Comparison of ENCODE assay signal across 10 mouse cellular contexts in the genomic region with DNA sequence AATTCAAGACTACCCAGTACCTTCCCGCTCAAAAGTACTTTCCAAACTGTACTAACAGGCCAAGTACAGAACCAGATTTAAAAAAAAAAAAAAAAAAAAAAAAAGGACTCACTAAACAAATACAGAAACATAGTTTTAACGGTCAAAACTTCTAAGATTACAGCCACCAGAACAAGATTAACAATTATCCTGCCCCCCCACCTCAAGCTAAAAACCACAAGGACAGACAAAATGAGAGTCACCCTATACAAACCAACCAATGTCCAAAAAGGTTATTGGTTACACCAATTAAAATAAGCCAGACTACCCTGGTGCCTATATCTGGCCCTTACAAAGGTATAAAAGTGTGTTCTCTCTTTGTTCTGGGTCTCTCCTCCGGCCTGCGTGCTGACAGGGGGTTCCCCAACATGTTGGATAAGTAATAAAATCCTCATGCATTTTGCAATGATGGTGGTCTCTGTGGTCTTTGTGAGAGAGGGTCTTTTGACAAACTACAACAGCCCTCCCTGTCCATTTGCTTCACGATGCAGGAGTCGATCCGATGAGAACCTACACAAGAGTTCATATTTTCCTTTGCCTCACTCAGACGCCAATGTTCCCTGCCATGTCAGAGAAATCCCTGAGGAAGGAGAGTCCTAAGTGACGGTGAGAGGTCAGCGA. TPM values are rescaled to one million over a fixed set of nuclear protein-coding genes. Genes with fewer than 3 reads are reported as not detected.
A peak's percentile ranks its signal among the peaks of the same experiment; 100 is the strongest.
DNase-seq lines count a peak whose midpoint lies in the region; ATAC-seq and TF ChIP-seq lines count a peak whose summit lies in the region.
"Had no signal": no experiment of that assay in that cellular context is flagged by ENCODE, and none has a peak within 500 bp of the region (broad histone marks: within the 10 kb centered on the region; RNA-seq: fewer than 3 reads in every experiment).

No protein-coding gene starts in this region.

- H3K9me3 ChIP-seq in lung, embryonic 14.5 days (ENCODE audit: low read depth, low read length), result no peaks in the 10 kb centered on the region
- H3K9me3 ChIP-seq in embryonic facial prominence, embryonic 13.5 days, result no peaks in the 10 kb centered on the region
- no peaks in the 10 kb centered on the region for H3K9me3 ChIP-seq in hindbrain, postnatal 0 days (ENCODE audit: low read length)
- no peaks in the 10 kb centered on the region for H3K9me3 ChIP-seq in neural tube, embryonic 12.5 days

- ATAC-seq in lung, embryonic 14.5 days (ENCODE audit: insufficient read depth), result no peak
- no peak for ATAC-seq in embryonic facial prominence, embryonic 13.5 days (ENCODE audit: insufficient number of reproducible peaks, insufficient read depth, low FRiP score, low TSS enrichment, low read depth)
- ATAC-seq in hindbrain, postnatal 0 days, result no peak
- no peak for ATAC-seq in neural tube, embryonic 12.5 days (ENCODE audit: low FRiP score, low read depth)

- H3K27me3 ChIP-seq in lung, embryonic 14.5 days (ENCODE audit: insufficient read depth, low read length), result no peaks in the 10 kb centered on the region
- H3K27me3 ChIP-seq in embryonic facial prominence, embryonic 13.5 days, result no peaks in the 10 kb centered on the region
- no peaks in the 10 kb centered on the region for H3K27me3 ChIP-seq in hindbrain, postnatal 0 days (ENCODE audit: insufficient read depth, low read length)
- H3K27me3 ChIP-seq in neural tube, embryonic 12.5 days (replicated peaks), result no peaks in the 10 kb centered on the region

- no peak overlapping the region for H3K4me3 ChIP-seq in lung, embryonic 14.5 days (ENCODE audit: low read depth, low read length)
- no peak overlapping the region for H3K4me3 ChIP-seq in embryonic facial prominence, embryonic 13.5 days
- H3K4me3 ChIP-seq in hindbrain, postnatal 0 days (ENCODE audit: low read length), result no peak overlapping the region
- H3K4me3 ChIP-seq in neural tube, embryonic 12.5 days, result no peak overlapping the region
- H3K4me3 ChIP-seq: myocyte had no signal

- no peaks in the 10 kb centered on the region for H3K36me3 ChIP-seq in lung, embryonic 14.5 days (ENCODE audit: insufficient read depth)
- H3K36me3 ChIP-seq in embryonic facial prominence, embryonic 13.5 days, result no peaks in the 10 kb centered on the region
- no peaks in the 10 kb centered on the region for H3K36me3 ChIP-seq in hindbrain, postnatal 0 days (ENCODE audit: insufficient read depth, low read length)
- no peaks in the 10 kb centered on the region for H3K36me3 ChIP-seq in neural tube, embryonic 12.5 days

- H3K4me1 ChIP-seq in lung, embryonic 14.5 days (ENCODE audit: insufficient read depth), result peaks cover 31% of the 10 kb centered on the region
- H3K4me1 ChIP-seq in embryonic facial prominence, embryonic 13.5 days, result peaks cover 52% of the 10 kb centered on the region
- H3K4me1 ChIP-seq in hindbrain, postnatal 0 days (ENCODE audit: insufficient read depth, low read length), result 0 out of 2 replicates have a peak, but pooled peaks cover 16% of the 10 kb centered on the region
- peaks cover 42% of the 10 kb centered on the region for H3K4me1 ChIP-seq in neural tube, embryonic 12.5 days

- no peak overlapping the region for H3K4me2 ChIP-seq in lung, embryonic 14.5 days
- no peak overlapping the region for H3K4me2 ChIP-seq in embryonic facial prominence, embryonic 13.5 days
- peak overlapping the region; percentile 8 for H3K4me2 ChIP-seq in hindbrain, postnatal 0 days (ENCODE audit: low read depth, low read length)
- H3K4me2 ChIP-seq in neural tube, embryonic 12.5 days (replicated peaks), result peak overlapping the region; percentile 37

- no peak for TF ChIP-seq CTCF in lung, embryonic 14.5 days (IDR thresholded peaks at IDR 0.05; ENCODE audit: low read depth)
- no peak for TF ChIP-seq CTCF in hindbrain, postnatal 0 days (IDR thresholded peaks at IDR 0.05; ENCODE audit: low read depth)

- H3K27ac ChIP-seq in lung, embryonic 14.5 days (ENCODE audit: low read depth), result peak overlapping the region; percentile 84; the same call in 1 of the 2 replicates
- H3K27ac ChIP-seq in embryonic facial prominence, embryonic 13.5 days, result peak overlapping the region; percentile 60; the same call in 1 of the 2 replicates
- H3K27ac ChIP-seq in hindbrain, postnatal 0 days, result peak overlapping the region; percentile 75
- peak overlapping the region; percentile 79 for H3K27ac ChIP-seq in neural tube, embryonic 12.5 days

- no peak for DNase-seq in lung, embryonic 14.5 days
- no peak for DNase-seq in lung, postnatal 14 days
- DNase-seq in hindbrain, postnatal 0 days (ENCODE audit: low spot score), result no peak
- no peak for DNase-seq in right cerebral cortex, postnatal 4 days
- DNase-seq in yolk sac, embryonic 10.5 days (ENCODE audit: low spot score), result no peak
- DNase-seq in kidney, adult 18-20 months, result no peak
- DNase-seq: adrenal gland, postnatal 36 days had no signal

- 76% methylated on average over 10 of the region's 10 CpGs for WGBS in lung, embryonic 14.5 days
- WGBS in embryonic facial prominence, embryonic 13.5 days, result 38% methylated on average over 10 of the region's 10 CpGs
- 37% methylated on average over 10 of the region's 10 CpGs for WGBS in hindbrain, postnatal 0 days
- WGBS in neural tube, embryonic 12.5 days, result 41% methylated on average over 10 of the region's 10 CpGs

- H3K9ac ChIP-seq in lung, embryonic 14.5 days, result no peak overlapping the region
- no peak overlapping the region for H3K9ac ChIP-seq in embryonic facial prominence, embryonic 13.5 days
- H3K9ac ChIP-seq in hindbrain, postnatal 0 days (replicated peaks; ENCODE audit: low read length), result no peak overlapping the region
- H3K9ac ChIP-seq in neural tube, embryonic 12.5 days, result no peak overlapping the region

RNA-seq across cellular contexts. Expression of a gene that starts 54.5 kb away (rescaled TPM):
- 16.2 and 17.3 TPM in 2 replicates for polyA plus RNA-seq in lung, embryonic 14.5 days (2014; fragmentation: Nextera tagmentation; extraction: Ambion mirVana)
- polyA plus RNA-seq in embryonic facial prominence, embryonic 13.5 days (2015; fragmentation: Nextera tagmentation; extraction: Ambion mirVana), result 32.1 and 36.3 TPM in 2 replicates
- 41.0 and 42.2 TPM in 2 replicates for total RNA-seq in hindbrain, postnatal 0 days (2014; rRNA removed)
- polyA plus RNA-seq in hindbrain, postnatal 0 days (2015; fragmentation: Nextera tagmentation; extraction: Ambion mirVana), result 43.6 and 44.8 TPM in 2 replicates
- polyA plus RNA-seq in neural tube, embryonic 12.5 days (2016; fragmentation: Nextera tagmentation; extraction: Ambion mirVana), result 32.5 and 33.2 TPM in 2 replicates

Comparison
In these comparisons a context has a peak if more than half of its experiments do, and no peak if none do; other contexts are left out.
1. H3K4me2 ChIP-seq: peak in hindbrain, postnatal 0 days (single experiment) and neural tube, embryonic 12.5 days (single experiment); none in lung, embryonic 14.5 days (single experiment) and embryonic facial prominence, embryonic 13.5 days (single experiment).
2. Peak in every context shown above with its lines, with median percentiles within 50 percentile points of each other: H3K27ac ChIP-seq.